Mouse (Mus musculus) liver, embryonic 14.5 days (tissue): Measurements from ENCODE around the gene Vinac1.

Experiments
- CTCF ChIP-seq: IDR thresholded peaks from 2 replicates; pipeline ENCODE4 v1.5.1; 2016; ENCODE audit warnings: antibody characterized with exemption, low read depth, control low read depth
- EP300 ChIP-seq: IDR thresholded peaks from 2 replicates; pipeline ENCODE4 v1.6.1; 2016; ENCODE audit warnings: antibody characterized with exemption, low read depth

DNA sequence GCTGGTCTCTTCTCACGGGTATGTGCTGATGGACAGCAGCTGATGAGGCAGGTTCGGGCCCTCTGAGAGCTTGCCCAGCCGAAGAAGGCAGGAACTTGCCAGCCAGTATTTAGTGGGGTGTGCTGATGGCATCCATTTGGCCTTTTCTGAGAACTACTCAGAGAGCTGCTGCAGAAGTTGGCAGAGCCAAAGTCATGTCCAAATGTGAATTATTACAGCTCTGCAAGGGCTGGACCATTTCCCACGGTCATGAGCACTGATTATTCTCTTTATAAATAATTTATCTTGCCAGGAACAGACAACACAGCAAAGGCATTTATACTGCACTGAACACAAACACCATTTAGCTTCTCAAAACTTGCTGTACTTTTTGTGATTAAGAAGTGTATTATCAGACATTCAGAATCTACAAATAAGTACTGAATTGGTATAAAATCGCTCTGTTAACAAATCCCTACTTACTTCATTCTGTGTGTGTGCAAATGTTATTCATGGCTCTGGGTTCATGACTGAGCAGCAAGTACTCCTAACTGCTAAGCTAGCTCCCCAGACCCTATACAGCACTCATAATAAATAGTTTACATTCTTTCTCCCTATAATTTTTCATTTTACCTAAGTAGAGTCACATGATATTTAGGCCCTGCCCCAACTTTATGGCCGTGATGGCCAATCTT lies 1.7 kb downstream of the Vinac1 start:
- TF ChIP-seq EP300 (no peak), CTCF (no peak)
